Mouse (Mus musculus) thymus, adult 2 months (tissue): ENCODE results near the gene Pgpep1l.

Experiments used
- CTCF ChIP-seq: fragments of 200-500 bp; IDR thresholded peaks from 2 replicates; pipeline ENCODE4 v1.5.1; 2012; ENCODE audit warnings: mild to moderate bottlenecking, control low read depth, low read length, moderate library complexity, borderline replicate concordance; ENCODE audit not compliant: control insufficient read depth, poor library complexity, insufficient read depth; ENCODE audit errors: extremely low read depth
- POLR2A ChIP-seq: fragments of 200-500 bp; IDR thresholded peaks from 2 replicates; pipeline ENCODE4 v1.6.1; 2012; ENCODE audit warnings: mild to moderate bottlenecking, low read length, control low read depth, moderate library complexity; ENCODE audit not compliant: control insufficient read depth, poor library complexity, insufficient read depth; ENCODE audit errors: extremely low read depth

DNA sequence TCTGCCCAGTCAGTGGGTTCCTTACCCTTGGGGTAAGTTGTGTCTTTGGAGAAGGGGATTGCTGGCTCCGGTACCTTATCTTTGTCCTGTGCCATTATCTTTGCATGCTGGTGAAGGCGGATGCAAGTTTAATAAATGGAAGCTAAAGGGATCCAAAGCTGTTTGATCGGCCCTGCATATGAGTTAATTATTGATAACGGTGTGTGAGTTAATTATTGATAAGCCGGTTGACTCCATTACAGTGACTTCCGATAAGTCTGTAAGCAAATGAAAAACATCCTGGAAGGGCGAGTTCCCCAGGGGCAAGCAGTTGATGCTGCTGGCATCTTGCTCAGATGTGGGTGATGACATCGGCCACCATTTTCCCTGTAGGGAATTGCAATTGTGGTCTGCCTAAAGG lies 42.7 kb upstream of the Pgpep1l start:
- TF ChIP-seq CTCF, result no peak
- TF ChIP-seq POLR2A, result no peak
